Mouse (Mus musculus) midbrain, embryonic 11.5 days (tissue): Measurements from ENCODE around the gene Gabrr3. TPM values are rescaled to one million over a fixed set of nuclear protein-coding genes. Genes with fewer than 3 reads are reported as not detected.

ENCODE experiments used
- ATAC-seq: fragments of 200-750 bp; cut with Nextera tagmentation; 2 replicates; pipeline ENCODE4 v1.8.0; 2017; ENCODE audit warnings: moderate TSS enrichment, moderate library complexity; ENCODE audit not compliant: low FRiP score
- DNase-seq: peaks from one replicate; pipeline ENCODE4 v3.0.0; 2015; ENCODE audit warnings: low spot score; ENCODE audit errors: missing footprints
- H3K27ac ChIP-seq: fragments of 300-500 bp; sonication (generic); 2 replicates; pipeline ENCODE4 v1.5.1; 2014; ENCODE audit warnings: low read depth, low read length
- H3K27me3 ChIP-seq: fragments of 300-500 bp; sonication (generic); 2 replicates; pipeline ENCODE4 v1.6.1; 2014; ENCODE audit warnings: mild to moderate bottlenecking, low read length, moderate library complexity, mixed read lengths; ENCODE audit not compliant: control insufficient read depth, insufficient read depth
- H3K36me3 ChIP-seq: fragments of 300-500 bp; sonication (generic); 2 replicates; pipeline ENCODE4 v1.6.1; 2014; ENCODE audit warnings: mild to moderate bottlenecking, low read length, moderate library complexity, mixed read lengths; ENCODE audit not compliant: control insufficient read depth, insufficient read depth
- H3K4me1 ChIP-seq: fragments of 300-500 bp; sonication (generic); 2 replicates; pipeline ENCODE4 v1.6.1; 2014; ENCODE audit warnings: low read length; ENCODE audit not compliant: control insufficient read depth, insufficient read depth
- H3K4me2 ChIP-seq: fragments of 300-500 bp; sonication (generic); 2 replicates; pipeline ENCODE4 v1.6.1; 2014; ENCODE audit warnings: mild to moderate bottlenecking, moderate library complexity
- H3K4me3 ChIP-seq: fragments of 300-500 bp; sonication (generic); 2 replicates; pipeline ENCODE4 v1.5.1; 2014; ENCODE audit warnings: low read depth, low read length
- H3K9ac ChIP-seq: fragments of 300-500 bp; sonication (generic); 2 replicates; pipeline ENCODE4 v1.6.1; 2014; ENCODE audit warnings: low read length
- H3K9me3 ChIP-seq: fragments of 300-500 bp; sonication (generic); 2 replicates; pipeline ENCODE4 v1.6.1; 2016; ENCODE audit warnings: low read length; ENCODE audit not compliant: control insufficient read depth
- WGBS: fragments of 180-500 bp; shearing (Covaris S2); extraction: QIAGEN DNeasy Blood & Tissue Kit; methylation state at CpG from one replicate; pipeline ENCODE4 v1.1.7; 2014; 5-methylcytosine and 5-hydroxymethylcytosine counted together
- polyA plus RNA-seq: library from polyadenylated mRNA; unstranded; fragments of >200 nt; fragmentation: Nextera tagmentation; extraction: Ambion mirVana; gene quantifications from 2 replicates; pipeline ENCODE4 v1.2.1, GENCODE M21; 2014

Gene Gabrr3
- polyA plus RNA-seq = 0.08 and 0.33 TPM in 2 replicates

DNA sequence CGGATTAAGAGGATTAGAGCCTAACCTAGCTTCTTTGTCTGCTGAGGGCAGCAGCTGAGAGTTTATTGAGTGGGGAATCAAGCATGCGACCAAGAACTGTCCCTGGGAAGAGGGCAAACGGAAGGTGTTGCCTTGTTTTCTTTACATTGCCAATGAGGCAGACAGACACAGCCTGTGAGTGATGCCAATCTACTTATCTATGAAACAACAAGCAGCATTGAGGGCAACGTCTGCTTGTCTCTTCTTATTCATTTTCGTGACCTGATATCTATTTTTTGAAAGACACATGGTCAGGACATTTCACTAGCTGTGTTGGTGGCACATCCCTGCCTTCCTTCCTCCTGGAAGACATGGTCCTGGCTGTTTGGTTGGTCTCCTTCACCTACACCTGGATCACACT lies at the start of gene Gabrr3:
Gabrr3 (plus strand) TSS at position 301 of the 400 bp plus-strand sequence.
- no peaks in the 10 kb centered on the region for H3K4me1 ChIP-seq
- DNase-seq (no peak), ATAC-seq (no peak)
- WGBS = 57% methylated on average over 5 of the region's 5 CpGs
- H3K36me3 ChIP-seq = no peaks in the 10 kb centered on the region
- no peak within 1 kb of the TSS for H3K4me2 ChIP-seq
- no peak within 1 kb of the TSS for H3K27ac ChIP-seq
- H3K4me3 ChIP-seq = no peak within 1 kb of the TSS
- no peaks in the 10 kb centered on the region for H3K9me3 ChIP-seq
- H3K27me3 ChIP-seq = no peaks in the 10 kb centered on the region
- no peak within 1 kb of the TSS for H3K9ac ChIP-seq

GRCm38 (mm10) chr16:59363893-59364292 lies 43.2 kb upstream of the Gabrr3 start, which contains the start of gene Olfr209:
Gene Olfr209, minus strand, starts transcription at chr16:59363993.
- no peak within 1 kb of the TSS for H3K9ac ChIP-seq
- no peaks in the 10 kb centered on the region for H3K9me3 ChIP-seq
- 83% methylated on average over 2 of the region's 2 CpGs for WGBS
- H3K4me3 ChIP-seq = no peak within 1 kb of the TSS
- ATAC-seq (no peak), DNase-seq (no peak)
- H3K27me3 ChIP-seq = no peaks in the 10 kb centered on the region
- H3K36me3 ChIP-seq = no peaks in the 10 kb centered on the region
- no peak within 1 kb of the TSS for H3K27ac ChIP-seq
- no peak within 1 kb of the TSS for H3K4me2 ChIP-seq
- H3K4me1 ChIP-seq = no peaks in the 10 kb centered on the region

DNA sequence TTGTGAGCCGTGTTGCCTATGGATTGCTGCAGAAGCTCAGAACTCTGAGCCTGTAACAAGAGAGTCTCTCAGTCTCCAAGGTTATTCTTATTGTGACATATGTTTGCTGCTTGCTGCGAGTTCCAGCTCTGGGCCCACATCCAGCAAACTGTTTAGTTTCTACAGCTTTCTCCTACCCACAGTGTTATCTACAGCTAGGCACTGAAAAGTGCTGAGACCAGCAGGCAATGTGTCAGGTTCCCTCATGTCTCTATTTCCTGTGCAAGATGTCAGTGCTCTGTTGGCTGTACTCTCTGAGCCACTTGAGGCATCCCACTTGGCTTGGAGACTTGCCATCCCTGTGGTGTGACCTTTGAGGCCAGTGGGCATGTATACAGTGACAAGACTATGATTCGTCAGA lies 13.8 kb upstream of the Gabrr3 start:
- Histone ChIP-seq H3K4me2 (no peak overlapping the region), H3K9me3 (no peaks in the 10 kb centered on the region), H3K4me1 (no peaks in the 10 kb centered on the region), H3K27me3 (no peaks in the 10 kb centered on the region), H3K27ac (no peak overlapping the region), H3K36me3 (no peaks in the 10 kb centered on the region), H3K4me3 (no peak overlapping the region), H3K9ac (no peak overlapping the region)
- ATAC-seq (no peak), DNase-seq (no peak)
- 77% methylated on average over 3 of the region's 3 CpGs for WGBS

- ATAC-seq = no peak
These were observed 6.0 kb upstream of the Gabrr3 start for GRCm38 (mm10) chr16:59401102-59401501.

DNA sequence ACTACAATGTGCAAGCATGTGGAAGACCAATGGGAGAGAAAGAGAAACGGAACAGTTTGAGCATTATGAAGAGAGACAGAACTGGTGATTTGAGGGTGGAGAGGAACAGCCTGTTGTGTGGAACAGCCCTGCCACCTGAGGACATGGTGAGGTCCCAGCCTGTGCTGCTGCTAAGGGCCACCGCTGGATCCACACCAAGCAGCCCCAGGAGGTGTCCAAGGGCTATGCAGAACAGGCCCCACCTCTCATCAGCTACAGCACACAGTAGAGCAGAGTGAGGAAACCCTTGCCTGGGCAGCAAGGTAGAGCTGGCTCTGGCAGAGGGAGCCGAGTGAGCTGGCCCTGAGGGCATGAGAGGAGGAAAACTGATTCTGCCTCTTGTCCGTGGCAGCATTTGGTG lies 5.1 kb upstream of the Gabrr3 start:
- 86% methylated on average over 4 of the region's 4 CpGs for WGBS
- H3K27ac ChIP-seq = no peak overlapping the region
- no peak for ATAC-seq
- no peaks in the 10 kb centered on the region for H3K27me3 ChIP-seq
- no peak overlapping the region for H3K4me2 ChIP-seq
- H3K4me3 ChIP-seq = no peak overlapping the region
- no peaks in the 10 kb centered on the region for H3K4me1 ChIP-seq
- no peaks in the 10 kb centered on the region for H3K9me3 ChIP-seq
- no peak overlapping the region for H3K9ac ChIP-seq
- no peaks in the 10 kb centered on the region for H3K36me3 ChIP-seq
- DNase-seq = no peak

More at GRCm38 (mm10) chr16:59401102-59401501, 6.0 kb upstream of the Gabrr3 start:
- Histone ChIP-seq H3K4me1 (no peaks in the 10 kb centered on the region), H3K9me3 (no peaks in the 10 kb centered on the region), H3K4me3 (no peak overlapping the region), H3K36me3 (no peaks in the 10 kb centered on the region), H3K27ac (no peak overlapping the region), H3K27me3 (no peaks in the 10 kb centered on the region), H3K9ac (no peak overlapping the region), H3K4me2 (no peak overlapping the region)
- WGBS = 76% methylated on average over 7 of the region's 7 CpGs
- DNase-seq = no peak

DNA sequence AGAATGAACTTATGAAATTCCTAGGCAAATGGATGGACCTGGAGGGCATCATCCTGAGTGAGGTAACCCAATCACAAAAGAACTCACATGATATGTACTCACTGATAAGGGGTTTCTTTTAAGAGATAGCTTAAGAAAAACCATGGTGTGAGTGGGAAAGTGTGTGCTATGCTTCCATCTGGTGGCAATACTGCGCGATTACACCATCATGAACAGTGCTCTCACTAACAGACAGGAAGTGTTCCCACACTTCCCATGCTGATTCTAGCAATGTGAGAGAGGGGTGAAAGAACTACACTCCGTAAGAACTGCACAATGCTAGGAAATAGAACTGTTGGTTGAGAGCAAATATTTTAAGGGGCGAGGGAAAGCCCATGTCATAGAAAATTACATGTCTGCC lies 3.4 kb upstream of the Gabrr3 start:
- Histone ChIP-seq H3K4me3 (no peak overlapping the region), H3K4me1 (no peaks in the 10 kb centered on the region), H3K27ac (no peak overlapping the region), H3K36me3 (no peaks in the 10 kb centered on the region), H3K27me3 (no peaks in the 10 kb centered on the region), H3K9ac (no peak overlapping the region), H3K4me2 (no peak overlapping the region), H3K9me3 (no peaks in the 10 kb centered on the region)
- WGBS = 15% methylated on average over 4 of the region's 4 CpGs
- DNase-seq (no peak), ATAC-seq (peak; percentile 72)

GRCm38 (mm10) chr16:59404798-59405197 lies 2.3 kb upstream of the Gabrr3 start:
- Histone ChIP-seq H3K27ac (no peak overlapping the region), H3K9ac (no peak overlapping the region), H3K4me3 (no peak overlapping the region), H3K27me3 (no peaks in the 10 kb centered on the region), H3K36me3 (no peaks in the 10 kb centered on the region), H3K9me3 (no peaks in the 10 kb centered on the region), H3K4me1 (no peaks in the 10 kb centered on the region), H3K4me2 (no peak overlapping the region)
- no peak for ATAC-seq
- DNase-seq = no peak
- WGBS = 80% methylated on average over 9 of the region's 9 CpGs

GRCm38 (mm10) chr16:59409341-59409748 lies 2.2 kb downstream of the Gabrr3 start:
- Histone ChIP-seq H3K4me3 (no peak overlapping the region), H3K27ac (peak overlapping the region; percentile 54), H3K9me3 (no peaks in the 10 kb centered on the region), H3K4me2 (no peak overlapping the region), H3K4me1 (no peaks in the 10 kb centered on the region), H3K9ac (no peak overlapping the region), H3K36me3 (no peaks in the 10 kb centered on the region), H3K27me3 (no peaks in the 10 kb centered on the region)
- WGBS = 72% methylated on average over 15 of the region's 15 CpGs
- peak; percentile 84 for ATAC-seq
- peak; percentile 90 for DNase-seq

GRCm38 (mm10) chr16:59409800-59410199 lies 2.7 kb downstream of the Gabrr3 start:
- ATAC-seq (no peak), DNase-seq (no peak)
- Histone ChIP-seq H3K9ac (no peak overlapping the region), H3K27ac (peak overlapping the region; percentile 54), H3K4me1 (no peaks in the 10 kb centered on the region), H3K36me3 (no peaks in the 10 kb centered on the region), H3K9me3 (no peaks in the 10 kb centered on the region), H3K27me3 (no peaks in the 10 kb centered on the region), H3K4me3 (no peak overlapping the region), H3K4me2 (no peak overlapping the region)
- 71% methylated on average over 2 of the region's 2 CpGs for WGBS

DNA sequence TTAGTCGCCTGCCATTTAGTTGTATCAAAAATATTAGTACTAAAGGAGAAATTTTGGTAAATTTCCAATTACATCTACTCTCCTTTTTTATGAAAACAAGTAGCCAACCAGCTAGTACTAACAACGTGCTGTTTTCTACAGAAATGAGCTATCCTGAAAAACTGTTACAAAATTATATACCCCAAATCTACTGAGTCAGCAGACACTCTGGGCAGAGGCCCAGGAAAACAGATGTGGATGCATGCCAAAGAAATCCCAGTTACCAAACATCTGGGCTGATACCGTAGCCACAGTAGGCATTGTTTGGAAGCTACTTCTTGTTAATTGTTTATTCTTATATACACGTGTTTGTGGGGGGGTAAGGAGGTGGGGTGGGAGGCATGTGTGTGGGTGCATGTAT lies 6.3 kb downstream of the Gabrr3 start:
- no peak overlapping the region for H3K27ac ChIP-seq
- H3K27me3 ChIP-seq = no peaks in the 10 kb centered on the region
- no peak overlapping the region for H3K4me3 ChIP-seq
- no peaks in the 10 kb centered on the region for H3K9me3 ChIP-seq
- no peak overlapping the region for H3K9ac ChIP-seq
- no peak for DNase-seq
- 69% methylated on average over 4 of the region's 4 CpGs for WGBS
- H3K36me3 ChIP-seq = no peaks in the 10 kb centered on the region
- H3K4me1 ChIP-seq = no peaks in the 10 kb centered on the region
- H3K4me2 ChIP-seq = no peak overlapping the region
- no peak for ATAC-seq
